Mouse (Mus musculus): ENCODE measurements around the gene Fgd4. TPM values are rescaled to one million over a fixed set of nuclear protein-coding genes. Genes with fewer than 3 reads are reported as not detected.
A peak's percentile ranks its signal among the peaks of the same experiment; 100 is the strongest.
"Not testable (repeated sequence)": the region's sequence is repeated elsewhere in the genome, so short reads cannot be mapped to it uniquely, and the experiment has no call there.

Fgd4 gene
- polyA plus RNA-seq, 1 experiment from 2014 or later, result 24.2 TPM

GRCm38 (mm10) chr16:16526097-16526740 is 74.1 kb downstream of the Fgd4 start:
- Histone ChIP-seq H3K36me3 (replicated peaks; ENCODE audit: control insufficient read depth, insufficient read depth) (no peaks in the 10 kb centered on the region), H3K4me3 (replicated peaks; ENCODE audit: low read length) (no peak overlapping the region), H3K27me3 (ENCODE audit: control insufficient read depth, insufficient read depth, low read length) (no peaks in the 10 kb centered on the region), H3K4me1 (replicated peaks; ENCODE audit: control insufficient read depth, insufficient read depth, low read length) (peaks cover 19% of the 10 kb centered on the region; the same call in 1 of the 2 replicates), H3K9ac (no peak overlapping the region), H3K27ac (no peak overlapping the region), H3K9me3 (ENCODE audit: control insufficient read depth, low read length) (no peaks in the 10 kb centered on the region), H3K4me2 (replicated peaks) (no peak overlapping the region)
- 63% methylated on average over 6 of the region's 6 CpGs for WGBS
- ATAC-seq (ENCODE audit: low FRiP score) (no peak), DNase-seq (ENCODE audit: low spot score) (no peak)

GRCm38 (mm10) chr16:16525266-16525904 is 75.0 kb downstream of the Fgd4 start:
- H3K4me1 ChIP-seq (replicated peaks; ENCODE audit: control insufficient read depth, insufficient read depth, low read length), result peaks cover 19% of the 10 kb centered on the region; the same call in 1 of the 2 replicates
- H3K4me3 ChIP-seq (replicated peaks; ENCODE audit: low read length), result no peak overlapping the region
- H3K4me2 ChIP-seq (replicated peaks), result no peak overlapping the region
- no peaks in the 10 kb centered on the region for H3K27me3 ChIP-seq (ENCODE audit: control insufficient read depth, insufficient read depth, low read length)
- no peak overlapping the region for H3K9ac ChIP-seq
- DNase-seq (ENCODE audit: low spot score), result no peak
- no peak overlapping the region for H3K27ac ChIP-seq
- no peaks in the 10 kb centered on the region for H3K9me3 ChIP-seq (ENCODE audit: control insufficient read depth, low read length)
- H3K36me3 ChIP-seq (replicated peaks; ENCODE audit: control insufficient read depth, insufficient read depth), result no peaks in the 10 kb centered on the region
- 48% methylated on average over 3 of the region's 3 CpGs for WGBS
- ATAC-seq (ENCODE audit: low FRiP score), result no peak

GRCm38 (mm10) chr16:16523632-16524031 is 76.7 kb downstream of the Fgd4 start:
- Histone ChIP-seq H3K4me3 (replicated peaks; ENCODE audit: low read length) (no peak overlapping the region), H3K27me3 (ENCODE audit: control insufficient read depth, insufficient read depth, low read length) (no peaks in the 10 kb centered on the region), H3K9me3 (ENCODE audit: control insufficient read depth, low read length) (no peaks in the 10 kb centered on the region), H3K27ac (no peak overlapping the region), H3K9ac (no peak overlapping the region), H3K4me1 (replicated peaks; ENCODE audit: control insufficient read depth, insufficient read depth, low read length) (peaks cover 19% of the 10 kb centered on the region; the same call in 1 of the 2 replicates), H3K36me3 (replicated peaks; ENCODE audit: control insufficient read depth, insufficient read depth) (no peaks in the 10 kb centered on the region), H3K4me2 (replicated peaks) (no peak overlapping the region)
- DNase-seq (ENCODE audit: low spot score) (no peak), ATAC-seq (ENCODE audit: low FRiP score) (no peak)
- 54% methylated on average over 2 of the region's 2 CpGs for WGBS

GRCm38 (mm10) chr16:16522869-16523268 is 77.5 kb downstream of the Fgd4 start:
- not testable (repeated sequence) for H3K4me2 ChIP-seq (replicated peaks); DNase-seq (ENCODE audit: low spot score); H3K9me3 ChIP-seq (ENCODE audit: control insufficient read depth, low read length); H3K27ac ChIP-seq; H3K36me3 ChIP-seq (replicated peaks; ENCODE audit: control insufficient read depth, insufficient read depth); H3K4me3 ChIP-seq (replicated peaks; ENCODE audit: low read length); H3K27me3 ChIP-seq (ENCODE audit: control insufficient read depth, insufficient read depth, low read length); H3K9ac ChIP-seq; ATAC-seq (ENCODE audit: low FRiP score)
- 50% methylated on average over 2 of the region's 2 CpGs for WGBS
- peaks cover 15% of the 10 kb centered on the region; the same call in 1 of the 2 replicates for H3K4me1 ChIP-seq (replicated peaks; ENCODE audit: control insufficient read depth, insufficient read depth, low read length)

- DNase-seq (ENCODE audit: low spot score) (no peak), ATAC-seq (ENCODE audit: low FRiP score) (no peak)
- Histone ChIP-seq H3K9me3 (ENCODE audit: control insufficient read depth, low read length) (no peaks in the 10 kb centered on the region), H3K36me3 (replicated peaks; ENCODE audit: control insufficient read depth, insufficient read depth) (peaks cover 14% of the 10 kb centered on the region), H3K4me3 (replicated peaks; ENCODE audit: low read length) (no peak overlapping the region), H3K9ac (no peak overlapping the region), H3K4me1 (replicated peaks; ENCODE audit: control insufficient read depth, insufficient read depth, low read length) (no peaks in the 10 kb centered on the region), H3K27me3 (ENCODE audit: control insufficient read depth, insufficient read depth, low read length) (no peaks in the 10 kb centered on the region), H3K27ac (no peak overlapping the region), H3K4me2 (replicated peaks) (no peak overlapping the region)
- WGBS, result 93% methylated on average over 3 of the region's 3 CpGs
These were observed 98.9 kb downstream of the Fgd4 start for GRCm38 (mm10) chr16:16501491-16501890.

GRCm38 (mm10) chr16:16500926-16501325 is 99.4 kb downstream of the Fgd4 start:
- Histone ChIP-seq H3K36me3 (replicated peaks; ENCODE audit: control insufficient read depth, insufficient read depth) (peaks cover 14% of the 10 kb centered on the region), H3K4me2 (replicated peaks) (no peak overlapping the region), H3K4me1 (replicated peaks; ENCODE audit: control insufficient read depth, insufficient read depth, low read length) (no peaks in the 10 kb centered on the region), H3K4me3 (replicated peaks; ENCODE audit: low read length) (no peak overlapping the region), H3K9me3 (ENCODE audit: control insufficient read depth, low read length) (no peaks in the 10 kb centered on the region), H3K27me3 (ENCODE audit: control insufficient read depth, insufficient read depth, low read length) (no peaks in the 10 kb centered on the region), H3K27ac (no peak overlapping the region), H3K9ac (no peak overlapping the region)
- DNase-seq (ENCODE audit: low spot score) (no peak), ATAC-seq (ENCODE audit: low FRiP score) (no peak)
- 86% methylated on average over 2 of the region's 2 CpGs for WGBS

GRCm38 (mm10) chr16:16498798-16499197 is 101.6 kb downstream of the Fgd4 start:
- H3K4me3 ChIP-seq (replicated peaks; ENCODE audit: low read length), result no peak overlapping the region
- H3K36me3 ChIP-seq (replicated peaks; ENCODE audit: control insufficient read depth, insufficient read depth), result peaks cover 14% of the 10 kb centered on the region
- H3K4me1 ChIP-seq (replicated peaks; ENCODE audit: control insufficient read depth, insufficient read depth, low read length), result no peaks in the 10 kb centered on the region
- no peak overlapping the region for H3K27ac ChIP-seq
- H3K9ac ChIP-seq, result no peak overlapping the region
- no peaks in the 10 kb centered on the region for H3K27me3 ChIP-seq (ENCODE audit: control insufficient read depth, insufficient read depth, low read length)
- H3K4me2 ChIP-seq (replicated peaks), result no peak overlapping the region
- no peak for DNase-seq (ENCODE audit: low spot score)
- H3K9me3 ChIP-seq (ENCODE audit: control insufficient read depth, low read length), result no peaks in the 10 kb centered on the region
- ATAC-seq (ENCODE audit: low FRiP score), result peak; percentile 27; the same call in 1 of the 2 replicates

GRCm38 (mm10) chr16:16485523-16486043 is 114.8 kb downstream of the Fgd4 start:
- DNase-seq (ENCODE audit: low spot score), result no peak
- no peak for ATAC-seq (ENCODE audit: low FRiP score)
- Histone ChIP-seq H3K4me2 (replicated peaks) (no peak overlapping the region), H3K36me3 (replicated peaks; ENCODE audit: control insufficient read depth, insufficient read depth) (peaks cover 17% of the 10 kb centered on the region), H3K9ac (no peak overlapping the region), H3K4me3 (replicated peaks; ENCODE audit: low read length) (no peak overlapping the region), H3K4me1 (replicated peaks; ENCODE audit: control insufficient read depth, insufficient read depth, low read length) (no peaks in the 10 kb centered on the region), H3K27me3 (ENCODE audit: control insufficient read depth, insufficient read depth, low read length) (no peaks in the 10 kb centered on the region), H3K27ac (no peak overlapping the region), H3K9me3 (ENCODE audit: control insufficient read depth, low read length) (no peaks in the 10 kb centered on the region)
- WGBS, result 97% methylated on average over 1 of the region's 1 CpGs

GRCm38 (mm10) chr16:16484601-16485000 is 115.7 kb downstream of the Fgd4 start:
- Histone ChIP-seq H3K9me3 (ENCODE audit: control insufficient read depth, low read length) (no peaks in the 10 kb centered on the region), H3K4me1 (replicated peaks; ENCODE audit: control insufficient read depth, insufficient read depth, low read length) (no peaks in the 10 kb centered on the region), H3K4me2 (replicated peaks) (no peak overlapping the region), H3K9ac (no peak overlapping the region), H3K27me3 (ENCODE audit: control insufficient read depth, insufficient read depth, low read length) (no peaks in the 10 kb centered on the region), H3K4me3 (replicated peaks; ENCODE audit: low read length) (no peak overlapping the region), H3K27ac (no peak overlapping the region), H3K36me3 (replicated peaks; ENCODE audit: control insufficient read depth, insufficient read depth) (peaks cover 17% of the 10 kb centered on the region)
- ATAC-seq (ENCODE audit: low FRiP score), result no peak
- DNase-seq (ENCODE audit: low spot score), result no peak
- 92% methylated on average over 4 of the region's 4 CpGs for WGBS
